Mouse (Mus musculus): ENCODE data around the gene Olfr1209. TPM values are rescaled to one million over a fixed set of nuclear protein-coding genes. Genes with fewer than 3 reads are reported as not detected.

Olfr1209 gene
- total RNA-seq (2017) = not detected in 2 replicates

DNA sequence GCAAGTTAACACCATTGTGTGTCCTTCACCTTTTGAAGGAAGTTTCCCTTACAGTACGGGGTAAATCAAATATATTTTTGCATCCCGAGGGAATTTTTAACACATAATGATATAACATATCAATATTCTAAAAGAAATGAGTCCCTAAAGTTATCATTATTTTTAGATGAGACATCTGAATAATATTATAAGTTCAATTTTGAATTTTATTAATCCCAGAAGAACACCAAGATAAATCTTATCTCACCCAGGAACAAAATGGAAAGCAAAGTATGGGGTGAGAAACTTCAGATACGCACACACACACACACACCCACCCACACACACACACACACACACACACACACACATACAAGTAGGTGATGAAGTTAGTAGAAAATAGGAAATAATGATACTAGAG lies at the start of gene Olfr1209:
Olfr1209 (minus strand) TSS at position 101 of the 400 bp plus-strand sequence.
- no peak for ATAC-seq (replicated peaks in 1 of 2; ENCODE audit: insufficient read depth in 1 of 2, low FRiP score in 2 of 2, low TSS enrichment in 1 of 2, low read depth in 1 of 2, poor library complexity in 2 of 2, severe bottlenecking in 2 of 2)

DNA sequence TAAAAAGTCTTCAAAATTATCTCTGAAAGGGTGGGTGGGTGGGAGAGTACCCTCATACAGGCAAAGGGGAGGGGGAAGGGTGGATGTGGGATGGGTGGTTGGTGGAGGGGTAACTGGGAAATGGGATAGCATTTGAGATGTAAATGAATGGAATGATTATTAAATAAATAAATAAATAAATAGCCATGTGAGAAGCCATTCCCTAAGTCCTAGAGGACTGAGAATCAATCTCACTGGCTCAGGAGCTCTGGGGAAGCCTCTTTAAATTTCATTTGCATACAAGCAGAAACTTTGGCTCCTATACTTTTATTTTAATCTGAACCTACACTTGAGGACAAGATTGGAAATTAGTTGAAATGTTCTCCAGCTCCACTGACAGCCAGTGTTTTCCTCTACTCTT lies 38.7 kb upstream of the Olfr1209 start, which contains the start of gene Olfr1212:
Olfr1212 (plus strand) TSS at position 301 of the 400 bp plus-strand sequence.
- no peak for ATAC-seq (replicated peaks in 1 of 2; ENCODE audit: insufficient read depth in 1 of 2, low FRiP score in 2 of 2, low TSS enrichment in 1 of 2, low read depth in 1 of 2, poor library complexity in 2 of 2, severe bottlenecking in 2 of 2)

DNA sequence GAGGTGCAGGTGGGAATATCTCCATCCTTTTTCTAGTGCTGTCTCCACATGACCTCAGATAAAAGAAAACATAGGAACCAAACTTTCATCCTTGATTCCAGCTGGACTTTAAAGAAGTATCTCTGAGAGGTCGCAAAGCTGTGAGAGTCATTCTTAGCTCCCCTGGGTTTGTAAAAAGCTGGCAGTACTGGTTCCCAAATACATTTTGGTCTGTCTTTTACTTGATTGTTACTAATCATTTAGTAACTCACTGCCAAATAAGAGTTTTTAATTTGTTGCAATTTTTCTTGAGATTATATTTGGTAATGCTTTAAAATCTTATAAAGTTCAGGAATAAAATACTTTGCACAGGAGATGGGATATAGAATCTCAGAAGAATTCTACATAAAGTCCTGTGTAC lies 23.1 kb upstream of the Olfr1209 start, which contains the start of gene Olfr1211:
Olfr1211 (minus strand) TSS at position 101 of the 400 bp plus-strand sequence.
- ATAC-seq (replicated peaks in 1 of 2; ENCODE audit: insufficient read depth in 1 of 2, low FRiP score in 2 of 2, low TSS enrichment in 1 of 2, low read depth in 1 of 2, poor library complexity in 2 of 2, severe bottlenecking in 2 of 2) = no peak

DNA sequence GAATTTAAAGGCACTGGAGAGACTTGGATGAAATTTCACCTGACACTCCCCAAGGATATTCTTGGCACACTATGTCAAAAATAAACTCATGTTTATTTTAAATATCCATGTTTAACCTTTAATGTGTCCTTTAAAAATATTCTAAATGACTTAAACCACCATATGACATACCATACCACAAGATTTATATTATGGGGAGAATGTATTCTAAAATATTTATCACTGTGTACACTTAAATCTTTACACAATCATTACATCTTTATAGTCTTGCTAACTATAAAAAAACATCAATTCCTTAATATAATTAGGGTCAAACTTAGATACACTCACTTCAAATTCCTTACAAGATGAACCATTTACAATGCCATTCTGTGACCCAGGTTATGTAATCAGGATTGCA lies 12.7 kb downstream of the Olfr1209 start, which contains the start of gene Olfr1208:
Olfr1208 (minus strand) TSS at position 101 of the 400 bp plus-strand sequence.
- ATAC-seq (replicated peaks in 1 of 2; ENCODE audit: insufficient read depth in 1 of 2, low FRiP score in 2 of 2, low TSS enrichment in 1 of 2, low read depth in 1 of 2, poor library complexity in 2 of 2, severe bottlenecking in 2 of 2) = no peak

DNA sequence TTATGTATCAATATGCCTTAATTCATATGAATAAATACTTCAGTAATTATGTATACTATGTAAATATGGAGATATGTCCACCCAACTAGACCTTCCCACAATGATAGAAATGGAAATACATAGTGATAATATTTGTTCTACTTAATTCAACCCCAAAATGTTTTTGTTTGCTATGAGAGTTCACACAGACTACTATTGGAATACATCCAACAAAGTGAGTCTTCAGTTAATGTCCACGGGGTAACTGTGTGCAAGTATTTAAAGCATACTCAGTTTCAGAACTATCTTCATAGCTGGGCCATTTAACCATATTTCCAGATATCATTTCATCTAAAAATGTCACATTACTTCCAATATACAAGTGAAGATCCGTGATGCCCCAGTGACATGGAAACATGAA lies 52.0 kb downstream of the Olfr1209 start, which contains the start of gene Olfr1206:
Olfr1206 (plus strand) TSS at position 301 of the 400 bp plus-strand sequence.
- no peak for ATAC-seq (replicated peaks in 1 of 2; ENCODE audit: insufficient read depth in 1 of 2, low FRiP score in 2 of 2, low TSS enrichment in 1 of 2, low read depth in 1 of 2, poor library complexity in 2 of 2, severe bottlenecking in 2 of 2)

Other genes with a start within 250 kb of the Olfr1209 start
- not detected in 2 replicates for gene Olfr1193, start 239.5 kb downstream of the Olfr1209 start, total RNA-seq (2017)
- not detected in 2 replicates for gene Olfr1195, start 226.0 kb downstream of the Olfr1209 start, total RNA-seq (2017)
- gene Olfr1196, start 210.6 kb downstream of the Olfr1209 start, total RNA-seq (2017) = not detected in 2 replicates
- gene Olfr1197, start 182.8 kb downstream of the Olfr1209 start, total RNA-seq (2017) = not detected in 2 replicates
- not detected in 2 replicates for gene Olfr1198, start 163.8 kb downstream of the Olfr1209 start, total RNA-seq (2017)
- not detected in 2 replicates for gene Olfr1199, start 154.7 kb downstream of the Olfr1209 start, total RNA-seq (2017)
- gene Olfr1200, start 144.7 kb downstream of the Olfr1209 start, total RNA-seq (2017) = not detected in 2 replicates
- gene Olfr1201, start 122.1 kb downstream of the Olfr1209 start, total RNA-seq (2017) = not detected in 2 replicates
- not detected in 2 replicates for gene Olfr1202, start 100.7 kb downstream of the Olfr1209 start, total RNA-seq (2017)
- gene Olfr1205, start 85.4 kb downstream of the Olfr1209 start, total RNA-seq (2017) = not detected in 2 replicates
- gene Olfr1204, start 65.9 kb downstream of the Olfr1209 start, total RNA-seq (2017) = not detected in 2 replicates
- not detected in 2 replicates for gene Olfr1206, start 51.9 kb downstream of the Olfr1209 start, total RNA-seq (2017)
- gene Olfr1208, start 12.8 kb downstream of the Olfr1209 start, total RNA-seq (2017) = not detected in 2 replicates
- not detected in 2 replicates for gene Olfr1211, start 23.0 kb upstream of the Olfr1209 start, total RNA-seq (2017)
- gene Olfr1212, start 38.8 kb upstream of the Olfr1209 start, total RNA-seq (2017) = not detected in 2 replicates
- gene Gm13762, start 65.1 kb upstream of the Olfr1209 start, total RNA-seq (2017) = not detected in 2 replicates
- gene Olfr1214, start 77.5 kb upstream of the Olfr1209 start, total RNA-seq (2017) = not detected in 2 replicates
- not detected in 2 replicates for gene Olfr1215, start 91.8 kb upstream of the Olfr1209 start, total RNA-seq (2017)
- gene Olfr1216, start 103.2 kb upstream of the Olfr1209 start, total RNA-seq (2017) = not detected in 2 replicates
- gene Olfr1217, start 116.9 kb upstream of the Olfr1209 start, total RNA-seq (2017) = not detected in 2 replicates
- gene Olfr1218, start 146.0 kb upstream of the Olfr1209 start, total RNA-seq (2017) = not detected in 2 replicates
- not detected in 2 replicates for gene Olfr1219, start 168.4 kb upstream of the Olfr1209 start, total RNA-seq (2017)
- gene Olfr1220, start 191.7 kb upstream of the Olfr1209 start, total RNA-seq (2017) = not detected in 2 replicates
- gene Olfr1221, start 202.1 kb upstream of the Olfr1209 start, total RNA-seq (2017) = not detected in 2 replicates
- not detected in 2 replicates for gene Olfr1222, start 217.9 kb upstream of the Olfr1209 start, total RNA-seq (2017)
- not detected in 2 replicates for gene Olfr1223, start 236.4 kb upstream of the Olfr1209 start, total RNA-seq (2017)
- gene Olfr1224-ps1, start 248.9 kb upstream of the Olfr1209 start, total RNA-seq (2017) = not detected in 2 replicates

Measured in hematopoietic stem cell, adult 5-6 weeks (primary cell).